Mouse (Mus musculus) heart, adult 2 months (tissue): ENCODE measurements around the gene Coro2b. TPM values are rescaled to one million over a fixed set of nuclear protein-coding genes. Genes with fewer than 3 reads are reported as not detected.
A peak's percentile ranks its signal among the peaks of the same experiment; 100 is the strongest.

Source experiments
- DNase-seq, 2 experiments: peaks; one replicate each; pipeline ENCODE4 v3.0.0; 2021
- H3K27ac ChIP-seq: fragments of 200-600 bp; 2 replicates; pipeline ENCODE4 v1.8.1; 2022
- H3K27me3 ChIP-seq: fragments of 200-500 bp; 2 replicates; pipeline ENCODE4 v1.6.1; 2012; ENCODE audit warnings: mild to moderate bottlenecking, low read length, inconsistent platforms, mixed read lengths; ENCODE audit not compliant: control insufficient read depth, insufficient read depth
- H3K36me3 ChIP-seq: fragments of 200-500 bp; 2 replicates; pipeline ENCODE4 v1.6.1; 2012; ENCODE audit warnings: low read length, inconsistent platforms; ENCODE audit not compliant: control insufficient read depth, insufficient read depth
- H3K4me1 ChIP-seq: fragments of 200-500 bp; 2 replicates; pipeline ENCODE4 v1.6.1; 2011; ENCODE audit warnings: low read length; ENCODE audit not compliant: control insufficient read depth, insufficient read depth
- H3K4me3 ChIP-seq: fragments of 200-600 bp; 2 replicates; pipeline ENCODE4 v1.8.1; 2022
- H3K79me2 ChIP-seq: fragments of 200-500 bp; replicated peaks from 2 replicates; pipeline ENCODE4 v1.6.1; 2012; ENCODE audit warnings: mild to moderate bottlenecking, inconsistent platforms, low read length, moderate library complexity, mixed read lengths; ENCODE audit not compliant: control insufficient read depth, insufficient read depth
- H3K9ac ChIP-seq: fragments of 200-500 bp; 2 replicates; pipeline ENCODE4 v1.6.1; 2012; ENCODE audit warnings: low read depth, mild to moderate bottlenecking, control low read depth, inconsistent platforms, low read length, mixed read lengths
- CTCF ChIP-seq: fragments of 200-600 bp; IDR thresholded peaks from 2 replicates; pipeline ENCODE4 v1.8.1; 2022; ENCODE audit warnings: antibody characterized with exemption, mild to moderate bottlenecking, moderate library complexity
- EP300 ChIP-seq: fragments of 200-500 bp; IDR thresholded peaks from 2 replicates; pipeline ENCODE4 v1.6.1; 2011; ENCODE audit warnings: low read depth, low read length, control low read depth; ENCODE audit not compliant: insufficient read depth
- POLR2A ChIP-seq: fragments of 200-500 bp; IDR thresholded peaks from 2 replicates; pipeline ENCODE4 v1.6.1; 2011; ENCODE audit warnings: mild to moderate bottlenecking, low read depth, low read length, control low read depth; ENCODE audit not compliant: insufficient read depth
- WGBS: fragments of 180-500 bp; shearing (Covaris S2); methylation state at CpG from one replicate; pipeline ENCODE4 v1.1.7; 2018; 5-methylcytosine and 5-hydroxymethylcytosine counted together
- intact Hi-C: fragments of 180-260 bp; cut with DNase I; formaldehyde crosslinking; loops from one replicate; pipeline ENCODE4 v1.15.1; 2025
- polyA plus RNA-seq: library from polyadenylated mRNA; depleted of rRNA; stranded (reverse); fragments of >200 nt; gene quantifications from 2 replicates; pipeline ENCODE4 v1.2.3, GENCODE M21; 2012
- total RNA-seq, 2 experiments: library from RNA; stranded (reverse); gene quantifications; 2 replicates each; pipeline ENCODE4 v1.2.3; 2021

The Coro2b gene
- total and polyA plus RNA-seq, 3 experiments, result 10.1 to 17.2 (median 11.6) TPM

DNA sequence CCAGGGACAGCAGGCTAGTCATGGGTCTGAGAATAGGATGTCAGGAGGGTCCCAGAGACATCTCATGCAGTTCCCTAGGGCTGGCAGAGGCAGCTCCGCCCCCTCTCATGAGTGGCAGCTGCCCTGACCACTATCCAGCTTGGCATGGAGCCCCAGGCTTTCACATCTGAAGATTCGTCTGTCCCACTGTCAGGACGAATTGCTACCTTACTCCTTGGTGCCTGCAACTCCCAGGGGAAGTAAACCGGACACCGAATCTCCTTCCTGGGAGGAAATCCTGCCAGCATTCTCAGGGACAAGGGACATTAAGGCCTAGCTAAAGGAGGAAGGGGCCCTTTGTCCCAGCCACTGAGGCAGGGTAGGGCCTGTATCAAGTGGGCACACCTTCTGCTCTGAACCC, 14.6 kb downstream of the Coro2b start:
- peak; percentile 60 to 76 for DNase-seq
- H3K27ac ChIP-seq, result peak overlapping the region; percentile 90
- H3K79me2 ChIP-seq, result no peaks in the 10 kb centered on the region
- no peaks in the 10 kb centered on the region for H3K27me3 ChIP-seq
- no peaks in the 10 kb centered on the region for H3K36me3 ChIP-seq
- H3K4me3 ChIP-seq, result no peak overlapping the region
- H3K4me1 ChIP-seq, result peaks cover 35% of the 10 kb centered on the region
- TF ChIP-seq POLR2A (no peak), EP300 (peak; percentile 81; the same call in 1 of the 2 replicates)
- intact Hi-C loops, result no loop called here
- WGBS, result 41% methylated on average over 5 of the region's 5 CpGs
- H3K9ac ChIP-seq, result no peak overlapping the region

DNA sequence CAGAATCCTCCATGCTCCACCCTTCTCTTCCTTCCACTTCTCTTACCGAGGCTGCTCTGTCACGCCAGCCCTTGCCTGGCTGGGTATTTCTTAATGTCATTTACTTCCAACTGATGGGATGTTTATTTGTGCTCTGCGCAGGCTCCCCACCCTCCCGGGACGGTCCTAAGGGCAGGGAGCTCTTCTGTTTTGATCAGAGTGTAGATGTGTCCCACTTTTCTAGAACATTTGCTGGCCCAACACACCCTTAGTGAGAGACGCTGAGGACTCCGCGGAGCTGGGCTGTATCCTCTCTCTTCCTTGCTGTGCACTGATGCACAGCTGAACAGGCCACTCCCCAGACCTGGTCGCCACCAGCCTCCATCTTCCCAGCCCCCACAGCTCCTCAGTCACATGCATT, 15.3 kb downstream of the Coro2b start:
- Histone ChIP-seq H3K27ac (peak overlapping the region; percentile 90), H3K79me2 (0 out of 2 replicates have a peak, but pooled peaks cover 1% of the 10 kb centered on the region), H3K4me3 (peak overlapping the region; percentile 31), H3K27me3 (no peaks in the 10 kb centered on the region), H3K36me3 (no peaks in the 10 kb centered on the region), H3K4me1 (peaks cover 35% of the 10 kb centered on the region), H3K9ac (peak overlapping the region; percentile 37; the same call in 1 of the 2 replicates)
- peak; percentile 58 to 75 for DNase-seq
- intact Hi-C loops, result no loop called here
- TF ChIP-seq CTCF, result no peak
- peak; percentile 57; the same call in 1 of the 2 replicates for TF ChIP-seq EP300
- TF ChIP-seq POLR2A, result peak; percentile 26
- 40% methylated on average over 9 of the region's 9 CpGs for WGBS

DNA sequence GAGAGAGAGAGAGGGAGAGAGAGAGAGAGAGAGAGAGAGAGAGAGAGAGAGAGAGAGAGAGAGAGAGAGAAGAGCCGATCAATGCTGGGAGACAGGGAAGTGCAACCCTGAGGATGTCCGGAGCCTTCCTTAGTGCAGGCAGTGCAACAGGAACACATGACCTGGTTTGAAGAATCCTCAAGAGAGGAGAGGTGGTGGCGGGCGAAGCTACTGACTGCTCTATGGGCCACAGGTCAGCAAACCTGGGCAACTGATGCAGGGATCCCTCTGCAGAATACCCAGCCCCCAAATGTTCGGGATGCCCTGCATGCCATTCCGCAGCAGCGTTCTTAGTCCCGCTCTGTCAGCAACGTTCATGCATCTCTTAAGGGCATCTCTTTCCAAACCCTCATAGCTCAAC, 15.9 kb downstream of the Coro2b start:
- peak overlapping the region; percentile 37; the same call in 1 of the 2 replicates for H3K9ac ChIP-seq

DNA sequence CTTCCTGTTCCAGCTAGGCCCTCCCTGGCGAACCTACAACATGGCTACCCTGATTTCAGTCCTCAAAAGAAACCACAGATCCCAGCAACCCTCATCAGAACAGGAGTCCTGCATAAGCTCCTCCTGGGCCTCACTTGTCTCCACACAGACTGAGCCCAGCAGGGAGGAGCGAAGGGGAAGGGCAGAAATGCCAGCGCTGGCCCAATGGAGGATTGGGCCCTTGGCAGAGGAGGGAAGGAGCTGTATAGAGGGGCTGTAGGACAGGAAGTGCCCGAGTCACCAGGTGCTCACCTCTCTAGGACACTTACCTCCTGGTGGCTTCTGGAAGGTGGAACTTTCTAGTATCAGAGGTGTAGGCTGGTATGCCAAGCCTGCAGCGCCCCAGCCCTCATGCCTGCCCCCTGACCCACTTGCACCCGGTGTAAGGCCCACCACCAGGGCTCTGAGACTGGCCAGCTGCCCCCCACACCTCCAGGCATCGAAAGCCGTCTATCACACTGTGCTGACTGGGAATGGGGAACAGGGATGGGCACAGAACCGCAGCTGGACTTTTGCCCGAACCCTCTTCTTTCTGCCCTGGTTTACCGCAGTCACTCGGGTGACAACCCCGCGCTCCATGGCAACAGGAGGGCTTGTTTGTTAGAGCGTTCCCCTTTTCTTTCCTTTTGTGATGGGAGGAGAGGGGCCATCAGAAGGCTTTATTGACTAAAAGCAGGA, 16.9 kb downstream of the Coro2b start:
- Histone ChIP-seq H3K4me3 (no peak overlapping the region), H3K36me3 (no peaks in the 10 kb centered on the region), H3K9ac (no peak overlapping the region), H3K27me3 (no peaks in the 10 kb centered on the region), H3K27ac (peak overlapping the region; percentile 64), H3K4me1 (peaks cover 29% of the 10 kb centered on the region), H3K79me2 (0 out of 2 replicates have a peak, but pooled peaks cover 1% of the 10 kb centered on the region)
- intact Hi-C loops, result no loop called here
- no peak for DNase-seq
- TF ChIP-seq POLR2A (no peak), CTCF (no peak), EP300 (no peak)
- WGBS, result 87% methylated on average over 15 of the region's 15 CpGs

More for the DNA sequence above, 15.9 kb downstream of the Coro2b start:
- TF ChIP-seq EP300, result no peak
- TF ChIP-seq CTCF, result no peak
- TF ChIP-seq POLR2A, result no peak
- intact Hi-C loops, result no loop called here
- Histone ChIP-seq H3K27ac (peak overlapping the region; percentile 90), H3K4me1 (peaks cover 31% of the 10 kb centered on the region), H3K36me3 (no peaks in the 10 kb centered on the region), H3K79me2 (0 out of 2 replicates have a peak, but pooled peaks cover 1% of the 10 kb centered on the region), H3K4me3 (peak overlapping the region; percentile 31), H3K27me3 (no peaks in the 10 kb centered on the region)
- 44% methylated on average over 9 of the region's 9 CpGs for WGBS
- peak in 1 of 2 experiments; percentile 47 for DNase-seq

DNA sequence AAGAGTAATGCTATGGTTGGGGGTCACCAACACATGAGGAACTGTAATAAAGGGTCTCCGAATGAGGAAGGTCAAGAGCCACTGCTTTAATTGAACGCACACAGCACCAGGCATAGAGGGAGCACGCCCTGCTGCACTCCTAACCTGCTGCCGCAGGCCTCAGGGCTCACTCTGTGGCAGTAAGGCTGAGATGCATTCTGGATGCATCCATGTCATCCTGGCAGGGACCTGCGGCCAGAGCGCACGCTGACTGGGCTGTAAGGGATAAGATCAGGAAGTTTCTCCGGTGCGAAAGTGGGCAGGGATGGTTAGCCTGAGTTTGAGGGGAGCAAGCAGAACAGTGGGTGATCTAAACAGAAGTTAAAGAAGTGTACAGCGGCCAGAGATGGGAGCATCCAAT, 17.5 kb downstream of the Coro2b start:
- H3K79me2 ChIP-seq, result 0 out of 2 replicates have a peak, but pooled peaks cover 1% of the 10 kb centered on the region
- peak in 1 of 2 experiments; percentile 17 for DNase-seq
- no peak overlapping the region for H3K4me3 ChIP-seq
- intact Hi-C loops, result no loop called here
- no peaks in the 10 kb centered on the region for H3K36me3 ChIP-seq
- WGBS, result 95% methylated on average over 10 of the region's 10 CpGs
- H3K27ac ChIP-seq, result no peak overlapping the region
- H3K4me1 ChIP-seq, result peaks cover 25% of the 10 kb centered on the region
- no peaks in the 10 kb centered on the region for H3K27me3 ChIP-seq
- H3K9ac ChIP-seq, result no peak overlapping the region
- TF ChIP-seq EP300, result no peak

DNA sequence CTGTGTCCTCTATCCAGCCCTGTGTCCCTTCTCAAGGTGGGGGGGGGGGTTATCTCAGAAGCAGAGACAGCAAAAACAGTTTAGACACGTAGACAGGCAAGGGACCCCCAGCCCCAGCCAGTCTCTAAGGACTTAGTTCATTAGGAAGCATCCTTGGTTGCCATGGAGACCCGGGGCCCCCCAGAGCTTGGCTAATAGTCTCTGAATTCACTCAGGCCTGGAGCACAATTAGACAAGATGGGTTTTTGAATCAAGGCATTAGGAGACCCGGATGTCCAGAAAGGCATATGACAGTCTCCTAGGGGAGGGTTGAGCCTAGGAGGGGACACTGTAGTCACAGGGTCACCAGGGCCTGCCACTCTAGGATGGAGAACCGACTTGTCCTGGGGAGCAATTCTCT, 18.3 kb downstream of the Coro2b start:
- no peak overlapping the region for H3K9ac ChIP-seq
- H3K4me3 ChIP-seq, result no peak overlapping the region
- H3K27me3 ChIP-seq, result no peaks in the 10 kb centered on the region
- no peaks in the 10 kb centered on the region for H3K36me3 ChIP-seq
- no peak overlapping the region for H3K27ac ChIP-seq
- WGBS, result 85% methylated on average over 4 of the region's 4 CpGs
- peaks cover 27% of the 10 kb centered on the region for H3K4me1 ChIP-seq
- 0 out of 2 replicates have a peak, but pooled peaks cover 1% of the 10 kb centered on the region for H3K79me2 ChIP-seq
- no peak for TF ChIP-seq CTCF
- no peak for TF ChIP-seq POLR2A
- TF ChIP-seq EP300, result no peak
- DNase-seq, result peak in 1 of 2 experiments; percentile 13
- intact Hi-C loops, result no loop called here
